Mouse (Mus musculus): ENCODE results near the gene Pim3. TPM values are rescaled to one million over a fixed set of nuclear protein-coding genes. Genes with fewer than 3 reads are reported as not detected.

Pim3 gene
- total and polyA plus RNA-seq, 3 experiments = 33.6 to 41.6 TPM; not detected in 1

DNA sequence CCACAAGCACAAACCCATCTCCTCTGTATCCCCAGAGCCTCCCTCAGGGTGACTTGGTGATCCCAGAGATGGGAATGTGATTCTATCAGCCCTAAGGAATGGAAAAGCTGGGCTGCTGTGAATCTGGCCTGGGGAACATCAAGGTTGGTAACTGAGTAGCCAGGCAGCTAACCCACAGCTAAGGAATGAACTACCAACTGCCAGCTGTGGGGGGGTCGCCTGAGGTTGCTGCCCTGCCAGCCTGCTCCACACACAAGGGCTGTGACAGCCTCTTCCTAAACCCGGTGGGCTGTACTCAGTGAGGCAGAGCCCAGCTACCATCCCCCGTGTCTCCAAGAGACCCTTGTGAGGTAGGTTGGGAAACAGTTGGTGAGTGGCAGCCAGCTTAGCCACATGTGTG, 10.9 kb upstream of the Pim3 start:
- no peak overlapping the region for H3K9ac ChIP-seq (ENCODE audit: control insufficient read depth, low read depth, low read length, poor library complexity, severe bottlenecking)
- H3K79me2 ChIP-seq (ENCODE audit: control insufficient read depth, insufficient read depth, low read length, poor library complexity) = no peaks in the 10 kb centered on the region
- H3K27ac ChIP-seq (ENCODE audit: control insufficient read depth, low read depth, low read length) = no peak overlapping the region
- no peaks in the 10 kb centered on the region for H3K36me3 ChIP-seq (ENCODE audit: control insufficient read depth in 1 of 2, insufficient read depth in 2 of 2, low read length in 2 of 2)
- H3K4me1 ChIP-seq (ENCODE audit: control insufficient read depth in 1 of 2, insufficient read depth in 2 of 2, low read length in 2 of 2) = no peaks in the 10 kb centered on the region
- no peak for DNase-seq (ENCODE audit: low read depth, low spot score)
- H3K27me3 ChIP-seq (ENCODE audit: control insufficient read depth in 1 of 2, insufficient read depth in 2 of 2, low read length in 2 of 2) = peaks cover 0 to 14% of the 10 kb centered on the region in 2 experiments; a peak in 3 of 4 replicates
- no peak overlapping the region for H3K4me3 ChIP-seq (ENCODE audit: control insufficient read depth in 1 of 2, insufficient read depth in 1 of 2, low read depth in 2 of 2, low read length in 2 of 2)
- no peaks in the 10 kb centered on the region for H3K9me3 ChIP-seq (replicated peaks; ENCODE audit: insufficient read depth, low read length)
- TF ChIP-seq MAFK (IDR thresholded peaks at IDR 0.05; ENCODE audit: borderline replicate concordance, low read depth, low read length) (no peak), USF1 (IDR thresholded peaks at IDR 0.05; ENCODE audit: low read depth, low read length) (no peak), POLR2AphosphoS5 (IDR thresholded peaks at IDR 0.05; ENCODE audit: borderline replicate concordance, low read depth, low read length) (no peak), RCOR1 (IDR thresholded peaks at IDR 0.05; ENCODE audit: low read depth, low read length) (no peak), KAT2A (conservative IDR thresholded peaks at IDR 0.05; ENCODE audit: low read depth, low read length) (no peak), NRF1 (IDR thresholded peaks at IDR 0.05; ENCODE audit: insufficient read depth, low read depth, low read length, poor library complexity, severe bottlenecking) (no peak), ZKSCAN1 (IDR thresholded peaks at IDR 0.05; ENCODE audit: low read depth, low read length) (no peak), CTCF (IDR thresholded peaks at IDR 0.05 in 2 of 3, conservative IDR thresholded peaks at IDR 0.05 in 1 of 3; ENCODE audit: control insufficient read depth in 1 of 3, insufficient read depth in 1 of 3, low read depth in 2 of 3, low read length in 3 of 3, poor library complexity in 1 of 3, severe bottlenecking in 1 of 3) (no peak), NELFE (IDR thresholded peaks at IDR 0.05; ENCODE audit: low read depth, low read length) (no peak), GATA1 (IDR thresholded peaks at IDR 0.05; ENCODE audit: low read depth, low read length) (no peak), EP300 (IDR thresholded peaks at IDR 0.05; ENCODE audit: low read depth in 1 of 2, low read length in 2 of 2) (no peak), CHD2 (IDR thresholded peaks at IDR 0.05; ENCODE audit: low read length) (no peak), SIN3A (IDR thresholded peaks at IDR 0.05; ENCODE audit: low read length) (no peak), ETS1 (IDR thresholded peaks at IDR 0.05; ENCODE audit: low read depth, low read length) (no peak), CHD1 (IDR thresholded peaks at IDR 0.05; ENCODE audit: low read depth, low read length) (no peak)

DNA sequence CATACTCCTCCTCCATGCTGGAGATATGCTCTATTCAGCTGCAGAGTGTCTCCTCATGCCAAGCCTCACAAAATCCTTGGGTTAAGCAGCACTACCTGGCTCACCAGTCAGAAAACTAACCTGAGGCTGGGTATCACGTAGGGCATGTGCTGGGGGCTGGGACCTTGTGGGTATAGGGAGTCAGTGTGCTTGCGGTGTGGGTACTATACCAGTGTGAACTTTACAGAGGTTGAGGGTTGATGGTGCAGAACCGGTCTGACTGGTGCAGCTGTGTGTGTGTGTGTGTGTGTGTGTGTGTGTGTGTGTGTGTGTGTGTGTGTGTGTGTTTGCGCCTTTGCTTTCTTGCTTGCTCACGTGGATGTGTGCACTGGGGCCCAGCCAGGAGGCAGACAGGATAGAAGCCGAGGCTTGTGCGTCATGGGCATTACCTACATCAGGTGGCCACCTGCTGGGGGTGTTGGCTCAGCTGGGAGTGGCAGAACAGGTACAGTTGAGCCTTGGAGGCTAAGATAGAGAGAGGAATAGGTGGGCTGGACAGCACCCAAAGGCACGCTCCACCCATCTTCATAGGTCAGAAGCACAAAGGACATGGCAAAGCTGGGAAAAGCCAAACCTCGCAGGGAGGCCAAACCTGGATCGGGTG, 10.4 kb upstream of the Pim3 start:
- H3K9me3 ChIP-seq (replicated peaks; ENCODE audit: insufficient read depth, low read length) = no peaks in the 10 kb centered on the region
- no peak for TF ChIP-seq BHLHE40 (IDR thresholded peaks at IDR 0.05; ENCODE audit: borderline replicate concordance, low read depth, low read length)
- no peak for TF ChIP-seq RAD21 (IDR thresholded peaks at IDR 0.05; ENCODE audit: low read depth, low read length)
- TF ChIP-seq USF1 (IDR thresholded peaks at IDR 0.05; ENCODE audit: low read depth, low read length) = no peak
- no peak for TF ChIP-seq NELFE (IDR thresholded peaks at IDR 0.05; ENCODE audit: low read depth, low read length)
- H3K9ac ChIP-seq (ENCODE audit: control insufficient read depth, low read depth, low read length, poor library complexity, severe bottlenecking) = no peak overlapping the region
- H3K27ac ChIP-seq (ENCODE audit: control insufficient read depth, low read depth, low read length) = no peak overlapping the region
- no peaks in the 10 kb centered on the region for H3K36me3 ChIP-seq (ENCODE audit: control insufficient read depth in 1 of 2, insufficient read depth in 2 of 2, low read length in 2 of 2)
- no peaks in the 10 kb centered on the region for H3K79me2 ChIP-seq (ENCODE audit: control insufficient read depth, insufficient read depth, low read length, poor library complexity)
- H3K27me3 ChIP-seq (ENCODE audit: control insufficient read depth in 1 of 2, insufficient read depth in 2 of 2, low read length in 2 of 2) = peaks cover 0 to 14% of the 10 kb centered on the region in 2 experiments; a peak in 3 of 4 replicates
- H3K4me3 ChIP-seq (ENCODE audit: control insufficient read depth in 1 of 2, insufficient read depth in 1 of 2, low read depth in 2 of 2, low read length in 2 of 2) = no peak overlapping the region
- no peaks in the 10 kb centered on the region for H3K4me1 ChIP-seq (ENCODE audit: control insufficient read depth in 1 of 2, insufficient read depth in 2 of 2, low read length in 2 of 2)
- DNase-seq (ENCODE audit: low read depth, low spot score) = no peak

Measured in MEL (cell line).